Mouse (Mus musculus): ENCODE data around the gene Crtc3. TPM values are rescaled to one million over a fixed set of nuclear protein-coding genes. Genes with fewer than 3 reads are reported as not detected.
A peak's percentile ranks its signal among the peaks of the same experiment; 100 is the strongest.

The Crtc3 gene
- polyA plus RNA-seq, 1 experiment from 2014 or later: 10.3 TPM

DNA sequence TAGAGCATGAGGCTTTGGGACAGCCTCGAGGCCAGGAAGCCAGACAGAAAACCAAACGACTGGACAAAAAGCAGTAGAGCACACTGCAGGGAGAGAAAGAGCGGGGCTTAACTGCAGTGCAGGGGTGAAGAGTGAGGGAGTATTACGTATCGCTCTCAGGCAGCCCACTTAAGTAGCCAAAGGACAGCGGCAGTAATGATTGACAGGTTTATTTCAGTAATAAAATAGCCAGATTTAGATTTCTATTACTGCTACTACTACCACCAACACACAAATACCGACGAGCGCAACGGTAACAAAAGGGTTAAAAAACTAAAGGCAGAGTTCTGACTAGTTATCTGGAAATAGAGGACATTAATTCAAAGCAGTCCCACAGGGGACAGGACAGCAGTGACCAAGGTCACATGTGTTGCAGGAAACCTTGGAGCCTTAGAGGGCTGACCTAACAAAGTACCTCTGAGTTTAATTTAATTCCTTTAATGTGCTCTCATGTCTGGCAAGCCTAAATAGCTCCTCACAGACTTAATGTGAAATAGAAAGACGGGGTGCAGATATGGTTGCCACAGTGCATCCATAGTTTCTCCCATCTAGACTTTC, 76.4 kb downstream of the Crtc3 start:
- Histone ChIP-seq H3K9me3 (replicated peaks) (no peaks in the 10 kb centered on the region), H3K9ac (no peak overlapping the region), H3K27ac (no peak overlapping the region), H3K27me3 (no peaks in the 10 kb centered on the region), H3K4me2 (no peak overlapping the region), H3K4me1 (no peaks in the 10 kb centered on the region), H3K36me3 (ENCODE audit: poor library complexity, severe bottlenecking) (peaks cover 5% of the 10 kb centered on the region), H3K4me3 (no peak overlapping the region)
- ATAC-seq: no peak
- WGBS: 63% methylated on average over 11 of the region's 11 CpGs

DNA sequence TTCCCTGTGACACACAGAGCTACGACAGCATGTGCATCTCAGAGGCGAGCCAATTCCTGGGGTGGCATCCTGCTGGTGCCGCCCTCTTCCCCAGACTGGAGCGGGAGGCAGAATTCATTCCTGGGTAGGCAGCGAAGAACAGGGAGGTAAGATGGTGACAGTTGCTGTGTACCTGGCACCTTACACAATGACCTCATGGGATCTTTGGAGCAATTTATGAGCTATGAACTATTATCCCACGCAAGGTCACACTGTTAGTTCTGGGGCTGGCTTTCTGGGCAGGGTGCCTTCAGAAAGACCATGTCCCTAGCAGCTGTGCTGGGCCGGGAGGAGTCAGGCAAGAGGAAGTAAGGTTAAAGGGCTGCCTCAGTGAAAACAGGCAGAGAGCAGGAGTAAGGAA, 77.0 kb downstream of the Crtc3 start:
- no peak overlapping the region for H3K4me2 ChIP-seq
- H3K36me3 ChIP-seq (ENCODE audit: poor library complexity, severe bottlenecking): peaks cover 5% of the 10 kb centered on the region
- 83% methylated on average over 7 of the region's 7 CpGs for WGBS

GRCm38 (mm10) chr7:80607503-80607902, 81.2 kb downstream of the Crtc3 start:
- ATAC-seq: no peak
- H3K36me3 ChIP-seq (ENCODE audit: poor library complexity, severe bottlenecking): 0 out of 2 replicates have a peak, but pooled peaks cover 6% of the 10 kb centered on the region
- H3K4me1 ChIP-seq: no peaks in the 10 kb centered on the region
- H3K27me3 ChIP-seq: no peaks in the 10 kb centered on the region
- H3K9me3 ChIP-seq (replicated peaks): no peaks in the 10 kb centered on the region
- H3K27ac ChIP-seq: no peak overlapping the region
- WGBS: 54% methylated on average over 2 of the region's 2 CpGs
- H3K9ac ChIP-seq: no peak overlapping the region
- no peak overlapping the region for H3K4me2 ChIP-seq
- no peak overlapping the region for H3K4me3 ChIP-seq

More for the DNA sequence above, 77.0 kb downstream of the Crtc3 start:
- H3K9ac ChIP-seq: no peak overlapping the region
- no peaks in the 10 kb centered on the region for H3K9me3 ChIP-seq (replicated peaks)
- no peaks in the 10 kb centered on the region for H3K27me3 ChIP-seq
- no peak for ATAC-seq
- H3K4me3 ChIP-seq: no peak overlapping the region
- no peak overlapping the region for H3K27ac ChIP-seq
- no peaks in the 10 kb centered on the region for H3K4me1 ChIP-seq

DNA sequence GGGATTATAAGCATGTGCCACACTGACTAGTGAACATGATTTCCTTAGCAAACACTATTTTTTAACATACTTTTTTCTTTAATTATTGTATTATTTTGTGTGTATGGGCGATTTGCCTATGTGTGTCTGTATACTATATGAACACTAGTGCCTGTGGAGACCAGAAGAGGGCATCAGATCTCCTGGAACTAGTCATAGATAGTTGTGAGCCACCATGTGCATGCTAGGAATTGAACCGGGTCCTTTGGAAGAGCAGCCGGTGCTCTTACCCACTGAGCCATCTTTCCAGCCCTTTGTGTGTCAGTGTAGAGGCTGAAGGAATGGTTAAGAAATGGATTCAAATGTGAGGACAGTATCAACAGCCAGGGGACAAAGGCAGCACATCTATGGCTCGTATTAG, 82.2 kb downstream of the Crtc3 start:
- WGBS: 78% methylated on average over 4 of the region's 4 CpGs
- ATAC-seq: no peak
- Histone ChIP-seq H3K27ac (no peak overlapping the region), H3K9me3 (replicated peaks) (no peaks in the 10 kb centered on the region), H3K27me3 (no peaks in the 10 kb centered on the region), H3K4me2 (no peak overlapping the region), H3K4me3 (no peak overlapping the region), H3K9ac (no peak overlapping the region), H3K4me1 (no peaks in the 10 kb centered on the region), H3K36me3 (ENCODE audit: poor library complexity, severe bottlenecking) (0 out of 2 replicates have a peak, but pooled peaks cover 10% of the 10 kb centered on the region)

GRCm38 (mm10) chr7:80605557-80605930, 83.1 kb downstream of the Crtc3 start:
- Histone ChIP-seq H3K4me3 (no peak overlapping the region), H3K27ac (no peak overlapping the region), H3K4me2 (no peak overlapping the region), H3K27me3 (no peaks in the 10 kb centered on the region), H3K9ac (no peak overlapping the region), H3K4me1 (no peaks in the 10 kb centered on the region), H3K36me3 (ENCODE audit: poor library complexity, severe bottlenecking) (peaks cover 16% of the 10 kb centered on the region; the same call in 1 of the 2 replicates), H3K9me3 (replicated peaks) (no peaks in the 10 kb centered on the region)
- no peak for ATAC-seq
- whole genome bisulfite sequencing: 5% methylated on average over 10 of the region's 10 CpGs

DNA sequence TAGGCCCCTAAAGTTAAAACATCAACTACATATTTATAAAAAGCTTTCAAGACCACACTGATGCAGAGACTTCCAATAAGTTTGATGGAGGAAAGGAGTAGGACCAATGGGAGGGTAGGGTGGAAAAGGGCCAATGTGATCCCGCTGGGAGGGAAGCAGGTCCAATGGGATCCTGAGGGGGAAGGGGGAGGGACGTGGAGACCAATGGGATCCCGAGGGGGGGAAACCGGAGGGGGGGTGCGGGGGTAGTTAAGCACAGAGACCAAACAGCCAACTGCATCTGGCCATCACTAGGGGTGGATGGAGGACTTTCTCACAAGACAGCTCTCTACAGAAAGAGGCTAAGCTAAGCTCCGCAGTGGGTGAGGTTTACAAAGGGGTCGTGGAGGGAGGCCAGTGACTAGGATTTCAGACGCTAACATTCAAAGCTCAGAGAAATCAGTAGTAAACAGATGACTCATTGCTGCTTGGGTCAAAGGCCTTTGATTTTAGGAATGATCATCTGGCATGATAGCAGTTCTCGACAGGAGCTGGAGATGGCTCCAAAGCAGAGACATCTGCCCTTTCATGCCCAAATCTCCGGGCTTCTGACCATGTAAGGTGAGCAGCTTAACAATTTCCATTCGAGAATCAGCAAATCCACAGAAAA, 83.6 kb downstream of the Crtc3 start:
- WGBS: 27% methylated on average over 11 of the region's 11 CpGs
- Histone ChIP-seq H3K4me2 (no peak overlapping the region), H3K9ac (no peak overlapping the region), H3K4me3 (no peak overlapping the region), H3K27me3 (no peaks in the 10 kb centered on the region), H3K36me3 (ENCODE audit: poor library complexity, severe bottlenecking) (peaks cover 16% of the 10 kb centered on the region; the same call in 1 of the 2 replicates), H3K4me1 (no peaks in the 10 kb centered on the region), H3K9me3 (replicated peaks) (no peaks in the 10 kb centered on the region), H3K27ac (no peak overlapping the region)
- no peak for ATAC-seq

DNA sequence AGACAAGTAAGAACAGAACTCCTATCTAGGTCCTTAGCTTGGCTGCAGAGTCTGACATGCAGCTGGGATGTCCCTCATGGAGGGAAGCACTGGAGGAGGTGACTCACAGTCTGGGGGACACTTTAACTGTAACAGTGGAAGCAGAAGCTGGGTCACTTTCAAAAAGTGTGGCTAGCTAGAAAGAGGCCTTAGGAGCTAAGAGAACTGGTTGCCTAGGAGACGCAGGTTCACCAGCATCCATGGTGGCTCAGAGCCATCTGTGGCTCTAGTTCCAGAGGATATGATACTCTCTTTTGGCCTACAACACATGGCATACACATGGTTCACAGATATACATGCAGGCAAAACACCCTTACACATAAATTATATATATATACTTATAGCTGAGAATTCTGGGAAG, 86.1 kb downstream of the Crtc3 start:
- Histone ChIP-seq H3K4me3 (no peak overlapping the region), H3K4me1 (no peaks in the 10 kb centered on the region), H3K4me2 (no peak overlapping the region), H3K36me3 (ENCODE audit: poor library complexity, severe bottlenecking) (peaks cover 27% of the 10 kb centered on the region), H3K27me3 (no peaks in the 10 kb centered on the region), H3K27ac (no peak overlapping the region), H3K9ac (no peak overlapping the region), H3K9me3 (replicated peaks) (no peaks in the 10 kb centered on the region)
- 87% methylated on average over 1 of the region's 1 CpGs for WGBS
- ATAC-seq: no peak

DNA sequence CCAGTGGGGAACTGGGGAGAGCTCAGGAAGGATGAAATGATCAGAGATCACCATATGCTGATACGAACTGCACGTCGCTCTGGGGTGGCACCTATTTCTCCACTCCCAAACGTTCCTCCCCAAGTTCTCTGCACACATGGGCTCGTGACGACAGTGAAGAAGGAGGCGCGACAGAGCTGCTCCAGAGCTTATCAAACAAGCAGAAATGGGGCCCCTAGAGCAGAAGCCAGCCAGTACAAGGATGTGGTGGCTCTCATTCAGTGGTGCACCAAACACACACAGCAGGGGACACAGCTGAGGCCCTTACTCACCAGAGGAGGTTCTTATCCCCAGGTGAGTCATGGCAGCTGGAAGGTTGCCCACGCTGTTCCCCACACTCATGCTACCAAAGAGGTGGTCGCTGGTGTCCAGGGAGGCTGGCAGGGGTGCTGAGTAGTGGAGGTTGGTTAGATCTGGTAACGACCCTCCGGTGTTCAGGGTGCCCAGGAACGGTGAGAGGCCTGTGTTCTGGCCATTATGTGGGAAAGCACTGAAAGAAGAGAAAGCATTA, 90.2 kb downstream of the Crtc3 start:
- WGBS: 89% methylated on average over 13 of the region's 13 CpGs
- Histone ChIP-seq H3K9me3 (replicated peaks) (no peaks in the 10 kb centered on the region), H3K4me1 (no peaks in the 10 kb centered on the region), H3K36me3 (ENCODE audit: poor library complexity, severe bottlenecking) (peaks cover 52% of the 10 kb centered on the region), H3K4me2 (no peak overlapping the region), H3K9ac (no peak overlapping the region), H3K27me3 (no peaks in the 10 kb centered on the region), H3K4me3 (no peak overlapping the region), H3K27ac (no peak overlapping the region)
- ATAC-seq: no peak

- WGBS: 92% methylated on average over 5 of the region's 5 CpGs
- peaks cover 54% of the 10 kb centered on the region for H3K36me3 ChIP-seq (ENCODE audit: poor library complexity, severe bottlenecking)
Measured at GRCm38 (mm10) chr7:80597900-80598299, 90.8 kb downstream of the Crtc3 start.

GRCm38 (mm10) chr7:80589054-80589746, 99.5 kb downstream of the Crtc3 start:
- H3K36me3 ChIP-seq (ENCODE audit: poor library complexity, severe bottlenecking): peaks cover 49% of the 10 kb centered on the region
- peaks cover 7% of the 10 kb centered on the region for H3K4me1 ChIP-seq
- no peak for ATAC-seq
- no peak overlapping the region for H3K27ac ChIP-seq
- H3K4me2 ChIP-seq: no peak overlapping the region
- no peak overlapping the region for H3K4me3 ChIP-seq
- H3K9me3 ChIP-seq (replicated peaks): no peaks in the 10 kb centered on the region
- no peak overlapping the region for H3K9ac ChIP-seq
- H3K27me3 ChIP-seq: no peaks in the 10 kb centered on the region
- WGBS: 89% methylated on average over 16 of the region's 16 CpGs

More at GRCm38 (mm10) chr7:80597900-80598299, 90.8 kb downstream of the Crtc3 start:
- no peak overlapping the region for H3K4me2 ChIP-seq
- H3K4me1 ChIP-seq: no peaks in the 10 kb centered on the region
- no peaks in the 10 kb centered on the region for H3K9me3 ChIP-seq (replicated peaks)
- no peaks in the 10 kb centered on the region for H3K27me3 ChIP-seq
- no peak overlapping the region for H3K9ac ChIP-seq
- H3K27ac ChIP-seq: no peak overlapping the region
- H3K4me3 ChIP-seq: no peak overlapping the region
- no peak for ATAC-seq

DNA sequence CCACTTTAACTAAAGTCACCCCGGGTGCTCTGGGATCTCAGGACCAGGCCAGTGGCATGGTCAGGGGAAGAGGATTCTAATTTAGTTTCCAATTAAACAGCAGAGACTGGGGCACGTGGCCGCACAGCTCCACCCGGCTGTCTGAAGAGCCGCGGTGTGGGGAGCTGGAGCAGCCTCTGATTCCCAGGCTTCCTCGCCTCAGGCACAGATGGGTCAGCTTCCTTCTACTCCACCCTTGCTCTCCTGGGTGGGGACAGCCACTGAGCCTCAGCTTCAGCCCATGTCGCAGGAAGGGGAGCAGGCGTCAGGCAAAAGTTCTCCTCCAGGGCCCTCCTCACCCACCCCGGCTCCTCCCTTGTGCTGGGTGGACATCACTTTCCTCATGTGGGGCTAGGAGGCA, 101.0 kb downstream of the Crtc3 start:
- peaks cover 7% of the 10 kb centered on the region for H3K4me1 ChIP-seq
- ATAC-seq: no peak
- 44% methylated on average over 10 of the region's 10 CpGs for WGBS
- no peaks in the 10 kb centered on the region for H3K27me3 ChIP-seq
- peaks cover 42% of the 10 kb centered on the region for H3K36me3 ChIP-seq (ENCODE audit: poor library complexity, severe bottlenecking)
- H3K4me3 ChIP-seq: no peak overlapping the region
- H3K9me3 ChIP-seq (replicated peaks): no peaks in the 10 kb centered on the region
- H3K27ac ChIP-seq: no peak overlapping the region
- H3K9ac ChIP-seq: peak overlapping the region; percentile 26; the same call in 1 of the 2 replicates
- peak overlapping the region; percentile 34; the same call in 1 of the 2 replicates for H3K4me2 ChIP-seq
